Mouse (Mus musculus) neural tube, embryonic 10.5 days (tissue): ENCODE results near the gene Cpt1a.

Experiments
- DNase-seq: peaks from one replicate; pipeline ENCODE4 v3.0.0-alpha.2; 2017; ENCODE audit warnings: low spot score; ENCODE audit errors: extremely low spot score

Cpt1a gene

GRCm38 (mm10) chr19:3365089-3365488 lies 43.0 kb downstream of the Cpt1a start:
- DNase-seq, result no peak

GRCm38 (mm10) chr19:3368276-3368675 lies 46.1 kb downstream of the Cpt1a start:
- DNase-seq, result no peak

- no peak for DNase-seq
Observed at GRCm38 (mm10) chr19:3373380-3373779, 51.2 kb downstream of the Cpt1a start.

GRCm38 (mm10) chr19:3374028-3374427 lies 51.9 kb downstream of the Cpt1a start:
- no peak for DNase-seq

GRCm38 (mm10) chr19:3375945-3376495 lies 53.9 kb downstream of the Cpt1a start:
- no peak for DNase-seq

- DNase-seq, result no peak
Observed at GRCm38 (mm10) chr19:3376966-3377715, 55.0 kb downstream of the Cpt1a start.

GRCm38 (mm10) chr19:3378614-3379013 lies 56.5 kb downstream of the Cpt1a start:
- DNase-seq, result no peak

- no peak for DNase-seq
Observed at GRCm38 (mm10) chr19:3388061-3388460, 65.9 kb downstream of the Cpt1a start.

- DNase-seq, result peak; percentile 81
Observed at GRCm38 (mm10) chr19:3388629-3389057, 66.5 kb downstream of the Cpt1a start, which contains the start of gene Tesmin. Gene Tesmin, plus strand, starts transcription at chr19:3388857.

GRCm38 (mm10) chr19:3389089-3389488 lies 67.0 kb downstream of the Cpt1a start:
- peak; percentile 88 for DNase-seq

- DNase-seq, result no peak
Observed at GRCm38 (mm10) chr19:3392384-3392783, 70.2 kb downstream of the Cpt1a start.

GRCm38 (mm10) chr19:3394216-3394615 lies 72.1 kb downstream of the Cpt1a start:
- DNase-seq, result no peak

GRCm38 (mm10) chr19:3400057-3400456 lies 77.9 kb downstream of the Cpt1a start:
- no peak for DNase-seq

- DNase-seq, result no peak
Observed at GRCm38 (mm10) chr19:3401504-3401903, 79.4 kb downstream of the Cpt1a start.

GRCm38 (mm10) chr19:3401943-3402342 lies 79.8 kb downstream of the Cpt1a start:
- DNase-seq, result no peak

GRCm38 (mm10) chr19:3402390-3402789 lies 80.3 kb downstream of the Cpt1a start:
- no peak for DNase-seq

- no peak for DNase-seq
Observed at GRCm38 (mm10) chr19:3404030-3404429, 81.9 kb downstream of the Cpt1a start.

GRCm38 (mm10) chr19:3405531-3406281 lies 83.6 kb downstream of the Cpt1a start:
- DNase-seq, result no peak

GRCm38 (mm10) chr19:3414268-3414733 lies 92.2 kb downstream of the Cpt1a start, which contains the start of gene Gal:
Gene Gal, minus strand, starts transcription at chr19:3414544.
- peak; percentile 18 for DNase-seq

GRCm38 (mm10) chr19:3419251-3419650 lies 97.1 kb downstream of the Cpt1a start:
- no peak for DNase-seq

- DNase-seq, result no peak
Observed at GRCm38 (mm10) chr19:3422488-3422887, 100.4 kb downstream of the Cpt1a start.

- no peak for DNase-seq
Observed at GRCm38 (mm10) chr19:3422981-3423380, 100.8 kb downstream of the Cpt1a start.
